Mouse (Mus musculus) thymus, adult 2 months (tissue): Measurements from ENCODE around the gene Nuak2. TPM values are rescaled to one million over a fixed set of nuclear protein-coding genes. Genes with fewer than 3 reads are reported as not detected.

ENCODE experiments used
- DNase-seq: peaks from one replicate; pipeline ENCODE4 v3.0.0; 2021
- H3K27ac ChIP-seq: fragments of 200-500 bp; 2 replicates; pipeline ENCODE4 v1.5.1; 2012; ENCODE audit warnings: low read length, control low read depth; ENCODE audit not compliant: control insufficient read depth, insufficient read depth
- H3K27me3 ChIP-seq: fragments of 200-500 bp; 2 replicates; pipeline ENCODE4 v1.6.1; 2012; ENCODE audit warnings: mild to moderate bottlenecking, low read length, moderate library complexity, mixed read lengths; ENCODE audit not compliant: control insufficient read depth, insufficient read depth
- H3K36me3 ChIP-seq: fragments of 200-500 bp; 2 replicates; pipeline ENCODE4 v1.6.1; 2012; ENCODE audit warnings: mild to moderate bottlenecking, low read length, moderate library complexity; ENCODE audit not compliant: control insufficient read depth, insufficient read depth
- H3K4me1 ChIP-seq: fragments of 200-500 bp; replicated peaks from 2 replicates; pipeline ENCODE4 v1.6.1; 2012; ENCODE audit warnings: low read length; ENCODE audit not compliant: control insufficient read depth, insufficient read depth
- H3K4me3 ChIP-seq: fragments of 200-500 bp; 2 replicates; pipeline ENCODE4 v1.5.1; 2012; ENCODE audit warnings: mild to moderate bottlenecking, low read length, control low read depth, moderate library complexity; ENCODE audit not compliant: control insufficient read depth, insufficient read depth
- CTCF ChIP-seq: fragments of 200-500 bp; IDR thresholded peaks from 2 replicates; pipeline ENCODE4 v1.5.1; 2012; ENCODE audit warnings: mild to moderate bottlenecking, control low read depth, low read length, moderate library complexity, borderline replicate concordance; ENCODE audit not compliant: control insufficient read depth, poor library complexity, insufficient read depth; ENCODE audit errors: extremely low read depth
- POLR2A ChIP-seq: fragments of 200-500 bp; IDR thresholded peaks from 2 replicates; pipeline ENCODE4 v1.6.1; 2012; ENCODE audit warnings: mild to moderate bottlenecking, low read length, control low read depth, moderate library complexity; ENCODE audit not compliant: control insufficient read depth, poor library complexity, insufficient read depth; ENCODE audit errors: extremely low read depth
- WGBS: fragments of 180-500 bp; shearing (Covaris S2); methylation state at CpG from one replicate; pipeline ENCODE4 v1.1.7; 2018; 5-methylcytosine and 5-hydroxymethylcytosine counted together
- polyA plus RNA-seq: library from polyadenylated mRNA; depleted of rRNA; stranded (reverse); fragments of >200 nt; gene quantifications from 2 replicates; pipeline ENCODE4 v1.2.3, GENCODE M21; 2012

The Nuak2 gene
- polyA plus RNA-seq, 1 experiment: 5.6 TPM

DNA sequence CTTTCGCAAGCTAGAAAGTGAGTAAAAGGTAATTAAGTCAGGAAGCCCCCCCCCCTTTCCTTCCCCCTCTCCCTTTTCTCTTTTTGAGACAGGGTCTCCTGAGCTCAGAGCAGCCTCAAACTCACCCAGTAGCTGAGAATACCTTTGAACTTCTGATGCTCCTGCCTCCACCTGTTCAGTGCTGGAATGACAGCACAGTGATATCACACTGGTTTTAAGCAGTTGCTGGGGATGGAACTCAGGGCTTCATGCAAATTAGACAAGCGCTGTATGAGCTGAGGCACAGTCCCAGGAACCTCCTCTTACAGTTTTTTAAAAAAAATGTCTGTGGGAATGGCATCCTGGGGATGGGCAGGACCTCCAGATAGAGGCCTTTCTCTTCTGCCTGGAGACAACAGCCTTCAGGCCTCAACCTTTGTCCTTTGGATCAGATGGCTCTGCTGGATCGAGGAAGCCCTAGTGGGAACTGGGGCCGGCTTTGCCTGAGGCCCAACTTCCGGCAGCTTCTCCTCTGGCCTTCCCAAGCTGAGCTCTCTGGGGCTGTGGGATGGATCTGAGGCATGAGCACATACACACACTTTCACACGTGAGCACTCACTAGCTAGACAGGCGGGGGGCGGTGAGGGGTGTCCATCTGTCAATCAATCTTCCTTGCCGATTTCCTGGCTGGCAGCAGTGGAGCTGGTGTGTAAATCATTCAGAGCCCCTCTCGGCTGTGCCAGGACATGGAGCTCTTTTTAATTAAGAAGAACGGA is 24.8 kb upstream of the Nuak2 start:
- no peak overlapping the region for H3K27ac ChIP-seq
- H3K4me1 ChIP-seq: no peaks in the 10 kb centered on the region
- 95% methylated on average over 11 of the region's 11 CpGs for WGBS
- H3K27me3 ChIP-seq: no peaks in the 10 kb centered on the region
- TF ChIP-seq POLR2A (no peak), CTCF (no peak)
- H3K4me3 ChIP-seq: no peak overlapping the region
- no peaks in the 10 kb centered on the region for H3K36me3 ChIP-seq
- no peak for DNase-seq

DNA sequence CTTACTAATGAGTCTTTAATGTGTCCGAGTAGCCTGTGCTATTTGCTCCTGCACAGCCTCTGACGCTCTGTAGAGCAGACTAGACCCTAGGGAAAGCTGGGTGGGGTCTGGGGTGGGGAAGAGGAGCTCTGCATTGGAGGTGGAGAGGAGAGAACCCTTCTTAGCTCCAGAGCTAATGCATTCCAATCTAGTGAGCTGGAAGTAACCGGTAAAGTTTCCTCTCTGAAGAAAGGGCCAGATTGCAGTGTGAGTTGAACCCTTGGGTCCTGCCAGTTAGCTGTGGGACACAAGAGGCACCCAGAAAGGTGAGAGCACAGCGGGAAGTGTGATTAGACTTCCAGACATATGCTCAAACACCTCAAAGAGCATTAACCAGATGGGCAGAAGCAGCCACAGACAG is 24.2 kb upstream of the Nuak2 start:
- no peaks in the 10 kb centered on the region for H3K36me3 ChIP-seq
- WGBS: 90% methylated on average over 4 of the region's 4 CpGs
- no peaks in the 10 kb centered on the region for H3K4me1 ChIP-seq
- no peak for TF ChIP-seq CTCF
- TF ChIP-seq POLR2A: no peak
- no peak for DNase-seq
- H3K27ac ChIP-seq: no peak overlapping the region
- H3K27me3 ChIP-seq: no peaks in the 10 kb centered on the region
- H3K4me3 ChIP-seq: no peak overlapping the region

DNA sequence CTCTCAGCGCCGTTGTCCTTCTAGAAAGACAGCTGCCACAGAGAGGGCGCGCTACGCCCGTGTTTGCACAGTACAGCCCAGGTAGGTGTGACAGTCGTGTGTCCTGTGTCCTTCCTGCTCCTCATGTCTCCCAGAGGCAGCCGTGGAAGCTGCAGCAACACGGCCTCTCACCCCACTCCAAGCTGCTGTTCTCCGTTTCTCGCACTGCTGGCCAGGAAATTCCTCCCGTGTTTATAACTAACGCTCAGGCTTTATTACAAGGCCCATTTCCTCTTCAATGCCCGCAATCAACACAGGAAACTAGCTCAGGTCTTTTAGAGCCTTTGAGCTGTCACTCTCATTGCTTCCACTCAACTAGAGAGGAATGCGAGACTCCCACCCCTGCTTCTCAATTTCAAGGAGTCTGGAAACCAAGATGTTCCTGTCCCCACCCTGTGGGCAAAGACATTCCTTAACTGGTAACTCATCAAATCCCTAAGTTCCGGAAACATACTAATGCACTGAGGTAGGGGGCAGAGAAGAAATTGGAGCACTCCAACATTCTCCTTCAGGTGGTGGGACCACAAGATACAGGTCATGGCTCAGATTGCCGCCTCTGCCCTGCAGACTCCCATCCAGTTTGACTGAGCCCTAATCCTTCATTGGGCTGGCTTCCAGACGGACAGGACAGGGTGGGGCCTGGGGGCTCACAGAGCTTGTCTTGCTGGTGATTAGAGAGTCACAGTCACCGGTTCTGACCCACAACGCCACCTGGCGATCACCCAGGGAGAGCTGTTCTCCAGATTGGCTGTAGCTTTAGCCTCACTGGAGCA is 23.4 kb upstream of the Nuak2 start:
- 50% methylated on average over 21 of the region's 21 CpGs for WGBS
- no peak for TF ChIP-seq CTCF
- TF ChIP-seq POLR2A: no peak
- Histone ChIP-seq H3K27ac (no peak overlapping the region), H3K36me3 (no peaks in the 10 kb centered on the region), H3K4me3 (no peak overlapping the region), H3K27me3 (no peaks in the 10 kb centered on the region; the same call in 1 of the 2 replicates), H3K4me1 (no peaks in the 10 kb centered on the region)
- DNase-seq: no peak

DNA sequence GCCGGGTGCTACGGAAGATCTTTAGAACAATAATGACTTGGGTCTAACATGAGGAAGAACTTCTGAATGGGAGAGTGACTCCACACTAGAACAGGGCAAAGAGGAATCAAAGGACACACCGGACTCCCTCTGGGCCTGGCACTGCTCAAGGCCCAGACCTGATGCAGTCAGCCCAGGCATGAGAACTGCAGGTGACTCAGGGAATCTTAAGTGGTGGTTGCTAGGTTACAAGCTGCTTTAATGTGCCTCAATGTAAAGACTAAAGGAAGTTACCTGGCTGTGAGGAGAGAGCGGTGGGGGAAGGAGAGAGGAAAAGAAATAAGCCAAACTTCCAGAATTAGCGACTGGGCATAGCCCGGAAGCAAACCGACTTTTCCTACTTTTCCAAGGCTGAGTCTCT is 20.4 kb upstream of the Nuak2 start:
- no peak overlapping the region for H3K4me3 ChIP-seq
- DNase-seq: no peak
- H3K27me3 ChIP-seq: peaks cover 5% of the 10 kb centered on the region; the same call in 1 of the 2 replicates
- H3K27ac ChIP-seq: no peak overlapping the region
- WGBS: 93% methylated on average over 7 of the region's 7 CpGs
- no peaks in the 10 kb centered on the region for H3K36me3 ChIP-seq
- H3K4me1 ChIP-seq: no peaks in the 10 kb centered on the region
- TF ChIP-seq CTCF: no peak
- TF ChIP-seq POLR2A: no peak

DNA sequence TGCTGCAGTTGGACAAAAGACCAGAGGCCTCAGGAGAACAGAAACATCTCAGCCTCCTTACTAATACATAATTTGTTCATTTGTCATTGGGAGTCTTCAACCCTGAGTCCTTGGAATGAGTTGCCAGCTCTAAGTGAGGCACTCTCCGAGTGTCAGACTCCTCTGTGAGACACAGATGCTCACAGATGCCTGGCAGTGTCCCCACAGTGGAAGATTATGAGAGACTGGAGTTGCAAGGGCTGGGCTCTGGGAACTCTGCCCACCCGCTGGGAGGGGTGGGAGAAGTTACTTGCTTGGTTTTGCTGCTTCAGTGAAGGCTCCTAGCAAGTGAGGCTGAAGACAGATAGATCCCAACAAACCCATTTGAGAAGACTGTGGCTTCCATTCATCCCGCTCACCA is 19.9 kb upstream of the Nuak2 start:
- no peaks in the 10 kb centered on the region for H3K36me3 ChIP-seq
- H3K4me3 ChIP-seq: no peak overlapping the region
- peaks cover 5% of the 10 kb centered on the region; the same call in 1 of the 2 replicates for H3K27me3 ChIP-seq
- no peak for DNase-seq
- TF ChIP-seq POLR2A (no peak), CTCF (no peak)
- WGBS: 88% methylated on average over 3 of the region's 3 CpGs
- no peaks in the 10 kb centered on the region for H3K4me1 ChIP-seq
- no peak overlapping the region for H3K27ac ChIP-seq

DNA sequence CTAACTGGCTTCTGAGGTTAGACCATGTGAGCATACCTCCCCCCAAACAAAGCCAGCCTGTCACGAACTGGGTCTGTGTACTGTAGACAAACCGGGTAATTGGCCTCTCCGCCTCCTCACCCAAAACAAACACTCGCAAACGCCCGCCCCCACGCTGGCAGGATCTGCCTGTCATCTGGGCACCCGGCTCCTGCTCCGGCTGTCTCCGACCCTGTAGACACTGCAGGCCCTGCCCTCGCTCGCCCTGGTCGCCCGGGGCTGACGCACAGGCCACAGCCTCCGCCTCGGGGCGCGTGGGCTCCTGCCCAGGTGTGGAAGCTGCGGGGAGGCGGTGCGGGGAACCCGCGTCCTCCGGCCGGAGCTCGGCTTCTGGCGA is 17.5 kb upstream of the Nuak2 start, which contains the start of gene Klhdc8a:
Gene Klhdc8a (plus strand): TSS at position 202 of the 376 bp plus-strand sequence.
- peak within 1 kb of the TSS; percentile 0; the same call in 1 of the 2 replicates for H3K4me3 ChIP-seq
- H3K4me1 ChIP-seq: no peaks in the 10 kb centered on the region
- no peak within 1 kb of the TSS for H3K27ac ChIP-seq
- no peaks in the 10 kb centered on the region for H3K36me3 ChIP-seq
- no peak for DNase-seq
- H3K27me3 ChIP-seq: peaks cover 5% of the 10 kb centered on the region; the same call in 1 of the 2 replicates
- WGBS: 3% methylated on average over 28 of the region's 28 CpGs
- TF ChIP-seq CTCF (no peak), POLR2A (no peak)
